Mouse (Mus musculus) CH12.LX (cell line): ENCODE results near the gene Fads3.

Experiments
- POLR2A ChIP-seq: IDR thresholded peaks from 2 replicates; pipeline ENCODE4 v1.6.1; 2011; ENCODE audit warnings: low read depth, mild to moderate bottlenecking, improper control_type of control experiment, low read length
- USF1 ChIP-seq: IDR thresholded peaks from 2 replicates; pipeline ENCODE4 v1.6.1; 2014; ENCODE audit warnings: low read depth, mild to moderate bottlenecking, inconsistent platforms, low read length, improper control_type of control experiment

DNA sequence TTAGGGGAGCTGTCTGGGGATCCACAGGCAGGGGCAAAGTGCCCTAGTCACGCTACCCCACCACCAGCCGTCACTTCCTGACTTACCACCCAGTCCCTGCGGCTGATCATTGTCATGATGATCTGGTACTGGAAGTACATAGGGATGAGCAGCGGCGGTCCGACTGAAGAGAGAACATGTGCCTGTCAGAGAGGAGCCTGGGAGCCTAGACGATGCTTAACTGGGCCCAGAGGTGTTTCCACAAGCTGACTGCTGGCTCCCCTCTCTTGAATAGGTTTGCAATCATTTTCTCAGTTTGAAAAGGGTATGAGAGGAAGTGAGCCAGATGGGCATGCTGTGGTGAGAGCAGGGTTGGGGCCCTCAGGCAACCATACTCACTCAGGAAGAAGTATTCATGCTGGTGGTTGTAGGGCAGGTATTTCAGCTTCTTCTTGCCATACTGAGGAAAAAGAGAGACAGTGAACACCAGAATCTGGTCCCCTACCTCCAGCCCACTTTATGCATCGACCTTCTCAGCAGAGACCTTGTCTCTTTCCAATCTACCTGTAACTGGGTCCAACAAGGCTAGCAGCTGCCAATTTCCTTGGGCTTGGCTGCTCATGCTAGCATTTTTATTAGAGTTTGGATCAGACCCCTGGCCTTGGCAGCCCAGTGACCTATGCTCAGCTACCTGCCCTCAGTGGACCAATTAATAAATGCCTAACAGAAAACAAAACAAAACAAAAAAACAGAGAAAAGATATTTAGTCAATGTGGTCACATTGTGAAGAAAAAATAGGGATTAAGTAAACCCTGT, 29.0 kb downstream of the Fads3 start:
- TF ChIP-seq USF1 = no peak
- TF ChIP-seq POLR2A = no peak
